ENCODE assay signal across 29 mouse cellular contexts in the genomic region with DNA sequence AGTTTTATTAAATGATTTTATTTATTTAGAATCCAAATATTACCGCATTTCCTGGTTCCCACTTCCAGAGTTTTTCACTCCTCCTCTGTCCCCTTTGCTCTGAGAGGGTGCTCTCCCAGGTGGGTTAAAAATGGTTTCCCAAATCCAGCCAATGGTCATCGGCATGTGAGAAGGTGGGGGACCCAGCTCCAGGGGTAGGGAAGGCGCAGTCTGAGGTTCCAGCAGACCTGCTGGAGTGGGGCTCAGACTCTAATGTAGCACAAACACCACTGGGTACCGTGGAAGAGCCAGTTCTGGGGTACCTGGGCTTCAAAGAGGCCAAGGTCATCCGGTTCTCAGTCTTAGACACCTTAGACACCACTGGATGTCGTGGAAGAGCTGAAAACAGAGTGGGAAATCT.
"Had no signal": no experiment of that assay in that cellular context is flagged by ENCODE, and none has a peak within 500 bp of the region (broad histone marks: within the 10 kb centered on the region; RNA-seq: fewer than 3 reads in every experiment).

No protein-coding gene starts in this region.

- H3K36me3 ChIP-seq: embryonic facial prominence, embryonic 10.5 days; embryonic facial prominence, embryonic 12.5 days; embryonic facial prominence, embryonic 13.5 days; embryonic facial prominence, embryonic 15.5 days; forebrain, embryonic 10.5 days; forebrain, embryonic 12.5 days; forebrain, embryonic 15.5 days had no signal

- DNase-seq: cerebellum, adult 2 months; cerebellum, adult 8-10 months; cerebellum, adult 9-10 months; cerebellum, adult 9-11 months; cerebellum, postnatal 10 days; cerebellum, postnatal 14 days; cerebellum, postnatal 25 days; cerebellum, postnatal 36 days; embryo, embryonic 11 days; forebrain, postnatal 0 days; gastrocnemius, adult 2 months; gastrocnemius, postnatal 10 days; gastrocnemius, postnatal 14 days; gastrocnemius, postnatal 25 days; gastrocnemius, postnatal 36 days; heart, adult 11 months; heart, adult 18-20 months; heart, adult 2 months had no signal

- H3K9me3 ChIP-seq: embryonic facial prominence, embryonic 10.5 days; embryonic facial prominence, embryonic 12.5 days; embryonic facial prominence, embryonic 13.5 days; embryonic facial prominence, embryonic 15.5 days; forebrain, embryonic 10.5 days; forebrain, embryonic 12.5 days; forebrain, embryonic 13.5 days; forebrain, embryonic 15.5 days had no signal

- ATAC-seq: forebrain, embryonic 13.5 days; forebrain, embryonic 14.5 days; forebrain, embryonic 15.5 days; forebrain, embryonic 16.5 days; forebrain, postnatal 0 days had no signal

- H3K4me1 ChIP-seq: embryonic facial prominence, embryonic 10.5 days; embryonic facial prominence, embryonic 12.5 days; embryonic facial prominence, embryonic 13.5 days; embryonic facial prominence, embryonic 15.5 days; forebrain, embryonic 10.5 days; forebrain, embryonic 12.5 days; forebrain, embryonic 13.5 days; forebrain, embryonic 15.5 days had no signal

- H3K27ac ChIP-seq: embryonic facial prominence, embryonic 10.5 days; embryonic facial prominence, embryonic 12.5 days; embryonic facial prominence, embryonic 13.5 days; embryonic facial prominence, embryonic 15.5 days; forebrain, embryonic 10.5 days; forebrain, embryonic 12.5 days; forebrain, embryonic 13.5 days; forebrain, embryonic 15.5 days; gastrocnemius, adult 2 months; heart, adult 2 months had no signal

- H3K27me3 ChIP-seq: embryonic facial prominence, embryonic 12.5 days; embryonic facial prominence, embryonic 13.5 days; embryonic facial prominence, embryonic 15.5 days; forebrain, embryonic 12.5 days; forebrain, embryonic 13.5 days; forebrain, embryonic 15.5 days had no signal

- H3K4me3 ChIP-seq: embryonic facial prominence, embryonic 10.5 days; embryonic facial prominence, embryonic 12.5 days; embryonic facial prominence, embryonic 13.5 days; embryonic facial prominence, embryonic 15.5 days; erythroblast, embryonic 14.5 days; forebrain, embryonic 10.5 days; forebrain, embryonic 12.5 days; forebrain, embryonic 13.5 days; forebrain, embryonic 15.5 days; gastrocnemius, adult 2 months; heart, adult 2 months had no signal
